In the genomic region with DNA sequence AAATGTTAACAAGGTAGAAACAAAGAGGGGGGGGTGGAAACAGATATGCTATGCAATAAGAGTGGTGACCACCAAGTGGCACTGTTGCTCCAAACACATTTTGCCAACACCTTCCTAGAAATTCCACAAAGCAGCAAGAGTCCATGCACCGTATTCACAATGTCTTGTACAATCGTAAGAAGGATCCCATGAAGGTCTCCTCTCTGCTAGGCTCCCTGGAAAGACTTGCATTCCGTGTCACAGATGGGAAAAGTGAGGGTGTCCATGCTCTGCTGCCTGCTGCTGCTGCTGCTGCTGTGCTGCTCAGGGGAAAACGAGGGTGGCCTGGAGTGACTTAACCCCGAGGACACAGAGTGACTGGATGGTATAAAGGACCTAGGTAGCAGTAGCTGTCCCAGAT, we compare ENCODE assay signal across 8 mouse cellular contexts. TPM values are rescaled to one million over a fixed set of nuclear protein-coding genes. Genes with fewer than 3 reads are reported as not detected.
A peak's percentile ranks its signal among the peaks of the same experiment; 100 is the strongest.
DNase-seq lines count a peak whose midpoint lies in the region; ATAC-seq lines count a peak whose summit lies in the region.

No protein-coding gene starts in this region.

- peak; percentile 32 for DNase-seq in layer of hippocampus, adult 11-12 months (ENCODE audit: low spot score)
- DNase-seq in layer of hippocampus, adult 9-10 months (ENCODE audit: low spot score), result no peak
- DNase-seq in brain, adult 2 months (ENCODE audit: low read depth, low spot score), result peak; percentile 73
- DNase-seq in kidney, postnatal 10 days, result peak; percentile 66
- peak; percentile 53 for DNase-seq in telencephalon, adult 2 months (ENCODE audit: low read depth, low spot score)

- peak; percentile 56 for ATAC-seq in frontal cortex, adult (ENCODE audit: low TSS enrichment)
- peak; percentile 57; the same call in 1 of the 2 replicates for ATAC-seq in megakaryocyte progenitor cell, adult 5-6 weeks (replicated peaks; ENCODE audit: poor library complexity)
- no peak for ATAC-seq in monocyte, adult 5-6 weeks (replicated peaks; ENCODE audit: insufficient number of reproducible peaks, low FRiP score, low TSS enrichment, poor library complexity, severe bottlenecking)

RNA-seq across cellular contexts. Expression of gene Dhrs7c, which starts 21.6 kb away (rescaled TPM):
- total RNA-seq in megakaryocyte progenitor cell, adult 5-6 weeks (2015), result 0.66 TPM in 1 of 2 replicates, not detected in the other
- total RNA-seq in megakaryocyte progenitor cell, adult 5-6 weeks (2017), result not detected in 2 replicates
- not detected in 3 replicates for total RNA-seq in monocyte, adult 5-6 weeks (2017)

RNA-seq across cellular contexts. Expression of gene Gsg1l2, which starts 45.2 kb away (rescaled TPM):
- total RNA-seq in megakaryocyte progenitor cell, adult 5-6 weeks (2015), result not detected in 2 replicates
- total RNA-seq in megakaryocyte progenitor cell, adult 5-6 weeks (2017), result not detected in 2 replicates
- not detected in 3 replicates for total RNA-seq in monocyte, adult 5-6 weeks (2017)

RNA-seq across cellular contexts. Expression of gene Glp2r, which starts 48.7 kb away (rescaled TPM):
- total RNA-seq in megakaryocyte progenitor cell, adult 5-6 weeks (2015), result not detected in 2 replicates
- total RNA-seq in megakaryocyte progenitor cell, adult 5-6 weeks (2017), result not detected in 2 replicates
- total RNA-seq in monocyte, adult 5-6 weeks (2017), result 0.21 TPM in 1 of 3 replicates, not detected in the others
